ENCODE assay signal across 17 mouse cellular contexts in the genomic region with DNA sequence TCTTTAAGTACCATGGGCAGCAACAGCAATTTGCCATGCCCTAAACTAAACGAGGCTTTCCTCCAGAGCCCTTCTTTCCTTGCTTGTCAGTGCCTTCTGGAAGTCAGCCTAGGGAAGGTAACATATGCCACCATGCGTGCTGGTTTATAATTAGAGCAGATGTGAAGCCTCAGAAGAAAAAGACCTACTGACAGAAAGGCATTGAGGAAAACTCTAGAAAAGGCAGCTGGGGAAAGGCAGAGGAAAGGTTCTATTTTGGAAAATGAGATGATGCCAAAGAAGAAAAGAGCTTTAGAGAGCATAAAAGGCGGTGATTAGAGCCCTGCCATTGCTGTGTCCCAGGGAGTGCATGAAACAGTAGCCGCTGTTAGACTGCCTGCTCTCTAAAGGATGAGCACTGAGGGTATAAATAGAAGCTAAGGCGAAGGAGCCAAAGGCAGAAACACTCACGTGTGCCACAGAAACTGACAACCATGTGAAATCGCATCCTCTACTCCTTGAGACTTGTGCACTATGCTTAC. TPM values are rescaled to one million over a fixed set of nuclear protein-coding genes. Genes with fewer than 3 reads are reported as not detected.
DNase-seq lines count a peak whose midpoint lies in the region; ATAC-seq lines count a peak whose summit lies in the region.
"Had no signal": no experiment of that assay in that cellular context is flagged by ENCODE, and none has a peak within 500 bp of the region (broad histone marks: within the 10 kb centered on the region; RNA-seq: fewer than 3 reads in every experiment).

No protein-coding gene starts in this region.

- H3K4me1 ChIP-seq in hindbrain, embryonic 15.5 days (replicated peaks), result peaks cover 5% of the 10 kb centered on the region; the same call in 1 of the 2 replicates
- H3K4me1 ChIP-seq in hindbrain, embryonic 10.5 days (replicated peaks), result no peaks in the 10 kb centered on the region
- H3K4me1 ChIP-seq: liver, embryonic 12.5 days had no signal

- no peak for DNase-seq in frontal cortex, postnatal 10 days (ENCODE audit: low spot score in 2 of 2)
- no peak for DNase-seq in hindbrain, embryonic 10.5 days (ENCODE audit: low spot score)
- DNase-seq in right cerebral cortex, adult 18-20 months, result peak; percentile 63
- no peak for DNase-seq in right cerebral cortex, adult 2 months (ENCODE audit: low spot score in 2 of 2)
- peak; percentile 87 for DNase-seq in telencephalon, adult 2 months (ENCODE audit: low read depth, low spot score)
- DNase-seq: B cell, adult 2 months; cerebellum, adult 9-10 months; lung, postnatal 14 days; midbrain, embryonic 14.5 days; thymus, postnatal 36 days had no signal

- H3K27ac ChIP-seq in hindbrain, embryonic 15.5 days (replicated peaks), result 0 out of 2 replicates have a peak overlapping the region, but pooled peaks have one; percentile 4
- H3K27ac ChIP-seq in hindbrain, embryonic 10.5 days, result no peak overlapping the region
- H3K27ac ChIP-seq: kidney, postnatal 0 days; liver, embryonic 12.5 days had no signal

- WGBS in hindbrain, embryonic 15.5 days, result 64% methylated on average over 7 of the region's 7 CpGs
- 72% methylated on average over 7 of the region's 7 CpGs for WGBS in hindbrain, embryonic 10.5 days

- no peak overlapping the region for H3K9ac ChIP-seq in hindbrain, embryonic 15.5 days
- H3K9ac ChIP-seq: liver, embryonic 12.5 days had no signal

- no peaks in the 10 kb centered on the region for H3K9me3 ChIP-seq in hindbrain, embryonic 15.5 days
- H3K9me3 ChIP-seq in hindbrain, embryonic 10.5 days, result 0 out of 2 replicates have a peak, but pooled peaks cover 3% of the 10 kb centered on the region
- H3K9me3 ChIP-seq: G1E; liver, embryonic 12.5 days had no signal

- no peak overlapping the region for H3K4me3 ChIP-seq in hindbrain, embryonic 15.5 days
- no peak overlapping the region for H3K4me3 ChIP-seq in hindbrain, embryonic 10.5 days
- H3K4me3 ChIP-seq: liver, embryonic 12.5 days had no signal

- no peaks in the 10 kb centered on the region for H3K36me3 ChIP-seq in hindbrain, embryonic 15.5 days
- H3K36me3 ChIP-seq in hindbrain, embryonic 10.5 days, result no peaks in the 10 kb centered on the region
- H3K36me3 ChIP-seq: G1E; liver, embryonic 12.5 days had no signal

- H3K27me3 ChIP-seq in hindbrain, embryonic 15.5 days, result no peaks in the 10 kb centered on the region
- no peaks in the 10 kb centered on the region for H3K27me3 ChIP-seq in hindbrain, embryonic 10.5 days (ENCODE audit: insufficient read depth, poor library complexity, severe bottlenecking)

- no peak overlapping the region for H3K4me2 ChIP-seq in hindbrain, embryonic 15.5 days
- H3K4me2 ChIP-seq: liver, embryonic 12.5 days had no signal

- ATAC-seq in frontal cortex, adult (ENCODE audit: low TSS enrichment), result peak; percentile 93
- ATAC-seq in hindbrain, embryonic 15.5 days (ENCODE audit: low FRiP score, low read depth), result no peak
- ATAC-seq in CD4-positive, CD25-positive, alpha-beta regulatory T cell, adult 4 months, result no peak
- ATAC-seq: liver, embryonic 12.5 days had no signal

RNA-seq across cellular contexts. Expression of gene Btbd1, which starts 11.5 kb away (rescaled TPM):
- 90.5 and 93.8 TPM in 2 replicates for polyA plus RNA-seq in hindbrain, embryonic 15.5 days (2015; fragmentation: Nextera tagmentation; extraction: Ambion mirVana)
- 58.3 and 63.1 TPM in 2 replicates for polyA plus RNA-seq in hindbrain, embryonic 10.5 days (2016; fragmentation: Nextera tagmentation; extraction: Ambion mirVana)
- polyA plus RNA-seq in CD4-positive, CD25-positive, alpha-beta regulatory T cell, adult 4 months (2017; shearing (Covaris generic)), result 10 to 100 TPM; 16.3 to 19.1 TPM

RNA-seq across cellular contexts. Expression of gene Gm10160, which starts 14.9 kb away (rescaled TPM):
- polyA plus RNA-seq in hindbrain, embryonic 15.5 days (2015; fragmentation: Nextera tagmentation; extraction: Ambion mirVana), result not detected in 2 replicates
- polyA plus RNA-seq in hindbrain, embryonic 10.5 days (2016; fragmentation: Nextera tagmentation; extraction: Ambion mirVana), result not detected in 2 replicates
- polyA plus RNA-seq in CD4-positive, CD25-positive, alpha-beta regulatory T cell, adult 4 months (2017; shearing (Covaris generic)), result not detected
- polyA plus RNA-seq: G1E; intestine, embryonic 14.5 days; kidney, postnatal 0 days; liver, embryonic 12.5 days; midbrain, embryonic 14.5 days had no signal

RNA-seq across cellular contexts. Expression of gene Tm6sf1, which starts 18.1 kb away (rescaled TPM):
- 11.7 and 11.8 TPM in 2 replicates for polyA plus RNA-seq in hindbrain, embryonic 15.5 days (2015; fragmentation: Nextera tagmentation; extraction: Ambion mirVana)
- polyA plus RNA-seq in hindbrain, embryonic 10.5 days (2016; fragmentation: Nextera tagmentation; extraction: Ambion mirVana), result 11.3 and 11.9 TPM in 2 replicates
- 1 to 10 TPM; 8.6 to 8.8 TPM for polyA plus RNA-seq in CD4-positive, CD25-positive, alpha-beta regulatory T cell, adult 4 months (2017; shearing (Covaris generic))
- polyA plus RNA-seq: G1E had no signal

RNA-seq across cellular contexts. Expression of gene 3110040N11Rik, which starts 51.4 kb away (rescaled TPM):
- polyA plus RNA-seq in hindbrain, embryonic 15.5 days (2015; fragmentation: Nextera tagmentation; extraction: Ambion mirVana), result 44.7 and 49.8 TPM in 2 replicates
- 50.1 and 50.8 TPM in 2 replicates for polyA plus RNA-seq in hindbrain, embryonic 10.5 days (2016; fragmentation: Nextera tagmentation; extraction: Ambion mirVana)
- 10 to 100 TPM; 63.4 to 65.7 TPM for polyA plus RNA-seq in CD4-positive, CD25-positive, alpha-beta regulatory T cell, adult 4 months (2017; shearing (Covaris generic))

Comparison
In these comparisons a context has a peak if more than half of its experiments do, and no peak if none do; other contexts are left out.
1. DNase-seq: peak in right cerebral cortex, adult 18-20 months (single experiment) and telencephalon, adult 2 months (single experiment); none in frontal cortex, postnatal 10 days (0 of 2), hindbrain, embryonic 10.5 days (single experiment) and right cerebral cortex, adult 2 months (0 of 2).